Mouse (Mus musculus) kidney, embryonic 14.5 days (tissue): ENCODE measurements at regions not wholly inside any gene's neighbourhood (a gene's known extent, or its start where the extent isn't known, plus 50 kb on each side); places are given as distances from the start of the nearest gene placed in this dataset.

Experiments
- ATAC-seq: fragments of 200-750 bp; cut with Nextera tagmentation; 2 replicates; pipeline ENCODE4 v1.8.0; 2017; ENCODE audit warnings: moderate number of reproducible peaks, mild to moderate bottlenecking, moderate TSS enrichment, moderate library complexity; ENCODE audit not compliant: low FRiP score, low TSS enrichment
- H3K27ac ChIP-seq: fragments of 300-500 bp; sonication (generic); 2 replicates; pipeline ENCODE4 v1.5.1; 2014; ENCODE audit warnings: low read depth, mild to moderate bottlenecking, low read length, moderate library complexity, mixed read lengths
- H3K27me3 ChIP-seq: fragments of 300-500 bp; sonication (generic); 2 replicates; pipeline ENCODE4 v1.6.1; 2014; ENCODE audit warnings: mild to moderate bottlenecking, low read length; ENCODE audit not compliant: control insufficient read depth, insufficient read depth
- H3K36me3 ChIP-seq: fragments of 300-500 bp; sonication (generic); 2 replicates; pipeline ENCODE4 v1.6.1; 2014; ENCODE audit warnings: low read length, mixed read lengths; ENCODE audit not compliant: control insufficient read depth, insufficient read depth
- H3K4me1 ChIP-seq: fragments of 300-500 bp; sonication (generic); 2 replicates; pipeline ENCODE4 v1.6.1; 2014; ENCODE audit warnings: low read length, mixed read lengths; ENCODE audit not compliant: control insufficient read depth, insufficient read depth
- H3K4me2 ChIP-seq: fragments of 300-500 bp; sonication (generic); replicated peaks from 2 replicates; pipeline ENCODE4 v1.6.1; 2014; ENCODE audit warnings: low read depth, mild to moderate bottlenecking, low read length
- H3K4me3 ChIP-seq: fragments of 300-500 bp; sonication (generic); 2 replicates; pipeline ENCODE4 v1.5.1; 2014; ENCODE audit warnings: mild to moderate bottlenecking, low read length
- H3K9ac ChIP-seq: fragments of 300-500 bp; sonication (generic); 2 replicates; pipeline ENCODE4 v1.6.1; 2014; ENCODE audit warnings: low read depth, mild to moderate bottlenecking, low read length, moderate library complexity
- H3K9me3 ChIP-seq: fragments of 300-500 bp; sonication (generic); 2 replicates; pipeline ENCODE4 v1.6.1; 2016; ENCODE audit warnings: low read length; ENCODE audit not compliant: control insufficient read depth
- WGBS: fragments of 180-500 bp; shearing (Covaris S2); extraction: QIAGEN DNeasy Blood & Tissue Kit; methylation state at CpG from one replicate; pipeline ENCODE4 v1.1.7; 2014; 5-methylcytosine and 5-hydroxymethylcytosine counted together

- WGBS, result 89% methylated on average over 4 of the region's 4 CpGs
These were observed 162.8 kb downstream of the Dhx15 start for GRCm38 (mm10) chr5:52027478-52027877.

GRCm38 (mm10) chr5:52026148-52026547, 164.2 kb downstream of the Dhx15 start:
- no peak overlapping the region for H3K9ac ChIP-seq
- WGBS, result 44% methylated on average over 3 of the region's 3 CpGs
- no peak for ATAC-seq
- no peak overlapping the region for H3K4me3 ChIP-seq
- H3K4me2 ChIP-seq, result no peak overlapping the region
- H3K27me3 ChIP-seq, result no peaks in the 10 kb centered on the region
- H3K4me1 ChIP-seq, result no peaks in the 10 kb centered on the region
- no peak overlapping the region for H3K27ac ChIP-seq
- no peaks in the 10 kb centered on the region for H3K36me3 ChIP-seq
- no peaks in the 10 kb centered on the region for H3K9me3 ChIP-seq

More at GRCm38 (mm10) chr5:52027478-52027877, 162.8 kb downstream of the Dhx15 start:
- Histone ChIP-seq H3K27me3 (no peaks in the 10 kb centered on the region), H3K9ac (no peak overlapping the region), H3K9me3 (no peaks in the 10 kb centered on the region), H3K36me3 (no peaks in the 10 kb centered on the region), H3K4me3 (no peak overlapping the region), H3K4me2 (no peak overlapping the region), H3K4me1 (no peaks in the 10 kb centered on the region), H3K27ac (no peak overlapping the region)
- no peak for ATAC-seq

GRCm38 (mm10) chr5:52023212-52023611, 167.1 kb downstream of the Dhx15 start:
- Histone ChIP-seq H3K4me1 (no peaks in the 10 kb centered on the region), H3K9ac (no peak overlapping the region), H3K9me3 (no peaks in the 10 kb centered on the region), H3K4me2 (no peak overlapping the region), H3K36me3 (no peaks in the 10 kb centered on the region), H3K27me3 (no peaks in the 10 kb centered on the region), H3K4me3 (no peak overlapping the region), H3K27ac (no peak overlapping the region)
- ATAC-seq, result no peak
- 91% methylated on average over 9 of the region's 9 CpGs for WGBS

- no peak for ATAC-seq
These were observed 173.3 kb downstream of the Dhx15 start for GRCm38 (mm10) chr5:52016992-52017391.

GRCm38 (mm10) chr5:52015786-52016185, 174.5 kb downstream of the Dhx15 start:
- no peak overlapping the region for H3K4me3 ChIP-seq
- no peak overlapping the region for H3K27ac ChIP-seq
- H3K36me3 ChIP-seq, result no peaks in the 10 kb centered on the region
- WGBS, result 55% methylated on average over 6 of the region's 6 CpGs
- no peaks in the 10 kb centered on the region for H3K4me1 ChIP-seq
- H3K27me3 ChIP-seq, result no peaks in the 10 kb centered on the region
- no peak overlapping the region for H3K4me2 ChIP-seq
- H3K9ac ChIP-seq, result no peak overlapping the region
- no peak for ATAC-seq
- H3K9me3 ChIP-seq, result no peaks in the 10 kb centered on the region

More at GRCm38 (mm10) chr5:52016992-52017391, 173.3 kb downstream of the Dhx15 start:
- no peak overlapping the region for H3K9ac ChIP-seq
- no peaks in the 10 kb centered on the region for H3K9me3 ChIP-seq
- no peak overlapping the region for H3K27ac ChIP-seq
- no peak overlapping the region for H3K4me3 ChIP-seq
- no peaks in the 10 kb centered on the region for H3K27me3 ChIP-seq
- 81% methylated on average over 3 of the region's 3 CpGs for WGBS
- no peaks in the 10 kb centered on the region for H3K36me3 ChIP-seq
- no peaks in the 10 kb centered on the region for H3K4me1 ChIP-seq
- H3K4me2 ChIP-seq, result no peak overlapping the region

- H3K36me3 ChIP-seq, result no peaks in the 10 kb centered on the region
- no peak overlapping the region for H3K27ac ChIP-seq
- H3K9me3 ChIP-seq, result no peaks in the 10 kb centered on the region
- H3K4me1 ChIP-seq, result no peaks in the 10 kb centered on the region
- H3K27me3 ChIP-seq, result no peaks in the 10 kb centered on the region
- 82% methylated on average over 7 of the region's 7 CpGs for WGBS
- H3K4me2 ChIP-seq, result no peak overlapping the region
- H3K9ac ChIP-seq, result no peak overlapping the region
- no peak overlapping the region for H3K4me3 ChIP-seq
- no peak for ATAC-seq
These were observed 179.9 kb downstream of the Dhx15 start for GRCm38 (mm10) chr5:52010426-52010825.

GRCm38 (mm10) chr5:52008942-52009341, 181.4 kb downstream of the Dhx15 start:
- 82% methylated on average over 3 of the region's 3 CpGs for WGBS
- no peak overlapping the region for H3K4me2 ChIP-seq
- no peak for ATAC-seq
- no peak overlapping the region for H3K4me3 ChIP-seq
- H3K27me3 ChIP-seq, result no peaks in the 10 kb centered on the region
- H3K36me3 ChIP-seq, result no peaks in the 10 kb centered on the region
- no peaks in the 10 kb centered on the region for H3K9me3 ChIP-seq
- H3K4me1 ChIP-seq, result no peaks in the 10 kb centered on the region
- H3K9ac ChIP-seq, result no peak overlapping the region
- no peak overlapping the region for H3K27ac ChIP-seq

- Histone ChIP-seq H3K4me3 (no peak overlapping the region), H3K27ac (no peak overlapping the region), H3K36me3 (no peaks in the 10 kb centered on the region), H3K27me3 (no peaks in the 10 kb centered on the region), H3K4me1 (no peaks in the 10 kb centered on the region), H3K9ac (no peak overlapping the region), H3K9me3 (no peaks in the 10 kb centered on the region), H3K4me2 (no peak overlapping the region)
- 80% methylated on average over 3 of the region's 3 CpGs for WGBS
- ATAC-seq, result no peak
These were observed 183.5 kb downstream of the Dhx15 start for GRCm38 (mm10) chr5:52006843-52007242.

GRCm38 (mm10) chr5:51990847-51991610, 199.3 kb downstream of the Dhx15 start:
- Histone ChIP-seq H3K9ac (no peak overlapping the region), H3K9me3 (no peaks in the 10 kb centered on the region), H3K4me1 (0 out of 2 replicates have a peak, but pooled peaks cover 2% of the 10 kb centered on the region), H3K4me3 (no peak overlapping the region), H3K27me3 (no peaks in the 10 kb centered on the region), H3K4me2 (no peak overlapping the region), H3K27ac (no peak overlapping the region), H3K36me3 (no peaks in the 10 kb centered on the region)
- no peak for ATAC-seq
- 23% methylated on average over 10 of the region's 10 CpGs for WGBS
